Mouse (Mus musculus): ENCODE measurements around the gene Zswim3. TPM values are rescaled to one million over a fixed set of nuclear protein-coding genes. Genes with fewer than 3 reads are reported as not detected.

Gene Zswim3
- polyA plus RNA-seq, 1 experiment from 2014 or later, result 7.1 TPM

Other genes starting within 250 kb of the Zswim3 start
- gene Wfdc2, start 242.7 kb upstream of the Zswim3 start, polyA plus RNA-seq (2015; fragmentation: Nextera tagmentation; extraction: Ambion mirVana), result 51.3 and 53.4 TPM in 2 replicates
- gene Spint3, start 231.6 kb upstream of the Zswim3 start, polyA plus RNA-seq (2015; fragmentation: Nextera tagmentation; extraction: Ambion mirVana), result not detected in 2 replicates
- gene Wfdc6a, start 219.7 kb upstream of the Zswim3 start, polyA plus RNA-seq (2015; fragmentation: Nextera tagmentation; extraction: Ambion mirVana), result not detected in 2 replicates
- not detected in 2 replicates for gene Eppin, start 211.5 kb upstream of the Zswim3 start, polyA plus RNA-seq (2015; fragmentation: Nextera tagmentation; extraction: Ambion mirVana)
- gene Wfdc6b, start 191.6 kb upstream of the Zswim3 start, polyA plus RNA-seq (2015; fragmentation: Nextera tagmentation; extraction: Ambion mirVana), result not detected in 2 replicates
- not detected in 2 replicates for gene Wfdc8, start 191.5 kb upstream of the Zswim3 start, polyA plus RNA-seq (2015; fragmentation: Nextera tagmentation; extraction: Ambion mirVana)
- gene Wfdc16, start 166.3 kb upstream of the Zswim3 start, polyA plus RNA-seq (2015; fragmentation: Nextera tagmentation; extraction: Ambion mirVana), result not detected in 2 replicates
- gene Wfdc10, start 149.1 kb upstream of the Zswim3 start, polyA plus RNA-seq (2015; fragmentation: Nextera tagmentation; extraction: Ambion mirVana), result 0.42 TPM in 1 of 2 replicates, not detected in the other
- gene Wfdc9, start 148.5 kb upstream of the Zswim3 start, polyA plus RNA-seq (2015; fragmentation: Nextera tagmentation; extraction: Ambion mirVana), result not detected in 2 replicates
- not detected in 2 replicates for gene Wfdc11, start 131.0 kb upstream of the Zswim3 start, polyA plus RNA-seq (2015; fragmentation: Nextera tagmentation; extraction: Ambion mirVana)
- gene Wfdc13, start 120.0 kb upstream of the Zswim3 start, polyA plus RNA-seq (2015; fragmentation: Nextera tagmentation; extraction: Ambion mirVana), result not detected in 2 replicates
- not detected in 2 replicates for gene Spint4, start 106.6 kb upstream of the Zswim3 start, polyA plus RNA-seq (2015; fragmentation: Nextera tagmentation; extraction: Ambion mirVana)
- gene Spint5, start 89.8 kb upstream of the Zswim3 start, polyA plus RNA-seq (2015; fragmentation: Nextera tagmentation; extraction: Ambion mirVana), result not detected in 2 replicates
- 0.49 and 0.56 TPM in 2 replicates for gene Wfdc3, start 59.2 kb upstream of the Zswim3 start, polyA plus RNA-seq (2015; fragmentation: Nextera tagmentation; extraction: Ambion mirVana)
- gene Dnttip1, start 59.1 kb upstream of the Zswim3 start, polyA plus RNA-seq (2015; fragmentation: Nextera tagmentation; extraction: Ambion mirVana), result 70.4 and 85.2 TPM in 2 replicates
- gene Ube2c, start 35.2 kb upstream of the Zswim3 start, polyA plus RNA-seq (2015; fragmentation: Nextera tagmentation; extraction: Ambion mirVana), result 379 and 497 TPM in 2 replicates
- gene Tnnc2, start 25.1 kb upstream of the Zswim3 start, polyA plus RNA-seq (2015; fragmentation: Nextera tagmentation; extraction: Ambion mirVana), result 5.8 and 10.7 TPM in 2 replicates
- gene Snx21, start 19.3 kb upstream of the Zswim3 start, polyA plus RNA-seq (2015; fragmentation: Nextera tagmentation; extraction: Ambion mirVana), result 7.0 and 7.7 TPM in 2 replicates
- 30.0 and 31.1 TPM in 2 replicates for gene Acot8, start 216 bp upstream of the Zswim3 start, polyA plus RNA-seq (2015; fragmentation: Nextera tagmentation; extraction: Ambion mirVana)
- gene Zswim1, start 17.6 kb downstream of the Zswim3 start, polyA plus RNA-seq (2015; fragmentation: Nextera tagmentation; extraction: Ambion mirVana), result 8.7 and 9.1 TPM in 2 replicates
- gene Spata25, start 23.4 kb downstream of the Zswim3 start, polyA plus RNA-seq (2015; fragmentation: Nextera tagmentation; extraction: Ambion mirVana), result 0.17 and 0.85 TPM in 2 replicates
- 154 and 164 TPM in 2 replicates for gene Ctsa, start 27.8 kb downstream of the Zswim3 start, polyA plus RNA-seq (2015; fragmentation: Nextera tagmentation; extraction: Ambion mirVana)
- 5.3 and 5.9 TPM in 2 replicates for gene Neurl2, start 28.4 kb downstream of the Zswim3 start, polyA plus RNA-seq (2015; fragmentation: Nextera tagmentation; extraction: Ambion mirVana)
- gene Pltp, start 52.6 kb downstream of the Zswim3 start, polyA plus RNA-seq (2015; fragmentation: Nextera tagmentation; extraction: Ambion mirVana), result 424 and 433 TPM in 2 replicates
- 92.5 and 107 TPM in 2 replicates for gene Pcif1, start 74.2 kb downstream of the Zswim3 start, polyA plus RNA-seq (2015; fragmentation: Nextera tagmentation; extraction: Ambion mirVana)
- gene Zfp335, start 106.7 kb downstream of the Zswim3 start, polyA plus RNA-seq (2015; fragmentation: Nextera tagmentation; extraction: Ambion mirVana), result 8.6 and 9.5 TPM in 2 replicates
- gene Mmp9, start 135.7 kb downstream of the Zswim3 start, polyA plus RNA-seq (2015; fragmentation: Nextera tagmentation; extraction: Ambion mirVana), result 47.8 and 53.2 TPM in 2 replicates
- 0.26 and 0.30 TPM in 2 replicates for gene Slc12a5, start 155.7 kb downstream of the Zswim3 start, polyA plus RNA-seq (2015; fragmentation: Nextera tagmentation; extraction: Ambion mirVana)
- 43.8 and 51.3 TPM in 2 replicates for gene Ncoa5, start 229.8 kb downstream of the Zswim3 start, polyA plus RNA-seq (2015; fragmentation: Nextera tagmentation; extraction: Ambion mirVana)